Mouse (Mus musculus): ENCODE measurements around the gene Hmg20a. TPM values are rescaled to one million over a fixed set of nuclear protein-coding genes. Genes with fewer than 3 reads are reported as not detected.

The Hmg20a gene
- total RNA-seq, 2 experiments from 2014 or later, result 14.7 to 14.8 TPM

GRCm38 (mm10) chr9:56485423-56485822, 67.0 kb downstream of the Hmg20a start:
- no peak for DNase-seq
- intact Hi-C loops (cut with DNase I), result no loop called here
- H3K4me3 ChIP-seq, result no peak overlapping the region
- H3K27ac ChIP-seq, result no peak overlapping the region
- TF ChIP-seq CTCF (IDR thresholded peaks at IDR 0.05), result no peak

GRCm38 (mm10) chr9:56486158-56486557, 67.7 kb downstream of the Hmg20a start:
- DNase-seq, result no peak
- H3K27ac ChIP-seq, result no peak overlapping the region
- H3K4me3 ChIP-seq, result no peak overlapping the region
- TF ChIP-seq CTCF (IDR thresholded peaks at IDR 0.05), result no peak
- intact Hi-C loops (cut with DNase I), result no loop called here

GRCm38 (mm10) chr9:56487651-56488050, 69.2 kb downstream of the Hmg20a start:
- intact Hi-C loops (cut with DNase I), result no loop called here
- Histone ChIP-seq H3K4me3 (no peak overlapping the region), H3K27ac (no peak overlapping the region)
- TF ChIP-seq CTCF (IDR thresholded peaks at IDR 0.05), result no peak
- no peak for DNase-seq

- no peak overlapping the region for H3K4me3 ChIP-seq
- intact Hi-C loops (cut with DNase I), result no loop called here
- TF ChIP-seq CTCF (IDR thresholded peaks at IDR 0.05), result no peak
- H3K27ac ChIP-seq, result no peak overlapping the region
- DNase-seq, result no peak
Measured at GRCm38 (mm10) chr9:56492391-56492790, 74.0 kb downstream of the Hmg20a start.

GRCm38 (mm10) chr9:56492916-56493315, 74.5 kb downstream of the Hmg20a start:
- no peak overlapping the region for H3K4me3 ChIP-seq
- intact Hi-C loops (cut with DNase I), result no loop called here
- no peak overlapping the region for H3K27ac ChIP-seq
- no peak for DNase-seq
- no peak for TF ChIP-seq CTCF (IDR thresholded peaks at IDR 0.05)

- H3K27ac ChIP-seq, result peak overlapping the region; percentile 54; the same call in 1 of the 2 replicates
- H3K4me3 ChIP-seq, result no peak overlapping the region
- TF ChIP-seq CTCF (IDR thresholded peaks at IDR 0.05), result no peak
- peak; percentile 56 for DNase-seq
- intact Hi-C loops (cut with DNase I), result no loop called here
Measured at GRCm38 (mm10) chr9:56495088-56495487, 76.7 kb downstream of the Hmg20a start.

- no peak for TF ChIP-seq CTCF (IDR thresholded peaks at IDR 0.05)
- Histone ChIP-seq H3K4me3 (no peak overlapping the region), H3K27ac (peak overlapping the region; percentile 54)
- intact Hi-C loops (cut with DNase I), result loop anchor here (2.0 kb wide), 1 partner anchor 25 kb away; no protein-coding TSS in a partner anchor
- no peak for DNase-seq
Measured at GRCm38 (mm10) chr9:56495795-56496232, 77.4 kb downstream of the Hmg20a start.

- DNase-seq, result no peak
- Histone ChIP-seq H3K4me3 (no peak overlapping the region), H3K27ac (peak overlapping the region; percentile 43; the same call in 1 of the 2 replicates)
- no peak for TF ChIP-seq CTCF (IDR thresholded peaks at IDR 0.05)
- intact Hi-C loops (cut with DNase I), result loop anchor here (2.0 kb wide), 1 partner anchor 26 kb away; no protein-coding TSS in a partner anchor
Measured at GRCm38 (mm10) chr9:56496567-56496966, 78.2 kb downstream of the Hmg20a start.

GRCm38 (mm10) chr9:56497181-56497864, 78.9 kb downstream of the Hmg20a start:
- DNase-seq, result peak; percentile 62
- no peak overlapping the region for H3K4me3 ChIP-seq
- no peak for TF ChIP-seq CTCF (IDR thresholded peaks at IDR 0.05)
- peak overlapping the region; percentile 73 for H3K27ac ChIP-seq
- intact Hi-C loops (cut with DNase I), result loop anchor here (2.0 kb wide), 1 partner anchor 27 kb away; no protein-coding TSS in a partner anchor

GRCm38 (mm10) chr9:56499324-56500067, 81.1 kb downstream of the Hmg20a start:
- no peak for TF ChIP-seq CTCF (IDR thresholded peaks at IDR 0.05)
- H3K4me3 ChIP-seq, result no peak overlapping the region
- no peak for DNase-seq
- intact Hi-C loops (cut with DNase I), result no loop called here
- H3K27ac ChIP-seq, result no peak overlapping the region

GRCm38 (mm10) chr9:56500893-56501590, 82.6 kb downstream of the Hmg20a start:
- no peak for DNase-seq
- no peak overlapping the region for H3K4me3 ChIP-seq
- no peak for TF ChIP-seq CTCF (IDR thresholded peaks at IDR 0.05)
- H3K27ac ChIP-seq, result peak overlapping the region; percentile 95
- intact Hi-C loops (cut with DNase I), result no loop called here

GRCm38 (mm10) chr9:56501721-56502542, 83.5 kb downstream of the Hmg20a start:
- no peak for TF ChIP-seq CTCF (IDR thresholded peaks at IDR 0.05)
- peak; percentile 35 for DNase-seq
- intact Hi-C loops (cut with DNase I), result no loop called here
- H3K27ac ChIP-seq, result peak overlapping the region; percentile 95
- H3K4me3 ChIP-seq, result peak overlapping the region; percentile 62

All from gastrocnemius, adult 2 months (tissue).